Mouse (Mus musculus): Measurements from ENCODE around the gene Slit3. TPM values are rescaled to one million over a fixed set of nuclear protein-coding genes. Genes with fewer than 3 reads are reported as not detected.

Gene Slit3
- total and polyA plus RNA-seq, 2 experiments from 2014 or later = 5.6 to 15.0 TPM

GRCm38 (mm10) chr11:35480146-35480545 is 359.1 kb downstream of the Slit3 start:
- Histone ChIP-seq H3K4me1 (ENCODE audit: insufficient read depth) (no peaks in the 10 kb centered on the region), H3K4me2 (ENCODE audit: low read depth) (no peak overlapping the region), H3K27me3 (ENCODE audit: insufficient read depth, low read length) (no peaks in the 10 kb centered on the region; the same call in 1 of the 2 replicates), H3K36me3 (ENCODE audit: insufficient read depth) (no peaks in the 10 kb centered on the region), H3K9me3 (ENCODE audit: low read length) (no peaks in the 10 kb centered on the region), H3K9ac (no peak overlapping the region), H3K4me3 (ENCODE audit: low read depth, low read length) (no peak overlapping the region), H3K27ac (ENCODE audit: low read depth, low read length) (no peak overlapping the region)
- no peak for DNase-seq
- no peak for TF ChIP-seq CTCF (IDR thresholded peaks at IDR 0.05; ENCODE audit: low read depth)
- WGBS = 36% methylated on average over 8 of the region's 8 CpGs
- no peak; the same call in 1 of the 2 replicates for ATAC-seq

GRCm38 (mm10) chr11:35481611-35482363 is 360.8 kb downstream of the Slit3 start:
- Histone ChIP-seq H3K9ac (no peak overlapping the region), H3K4me2 (ENCODE audit: low read depth) (no peak overlapping the region), H3K36me3 (ENCODE audit: insufficient read depth) (no peaks in the 10 kb centered on the region), H3K27me3 (ENCODE audit: insufficient read depth, low read length) (no peaks in the 10 kb centered on the region; the same call in 1 of the 2 replicates), H3K9me3 (ENCODE audit: low read length) (no peaks in the 10 kb centered on the region), H3K27ac (ENCODE audit: low read depth, low read length) (no peak overlapping the region), H3K4me1 (ENCODE audit: insufficient read depth) (no peaks in the 10 kb centered on the region), H3K4me3 (ENCODE audit: low read depth, low read length) (no peak overlapping the region)
- DNase-seq (no peak), ATAC-seq (no peak)
- no peak for TF ChIP-seq CTCF (IDR thresholded peaks at IDR 0.05; ENCODE audit: low read depth)
- WGBS = 91% methylated on average over 9 of the region's 9 CpGs

- Histone ChIP-seq H3K27ac (ENCODE audit: low read depth, low read length) (no peak overlapping the region), H3K36me3 (ENCODE audit: insufficient read depth) (no peaks in the 10 kb centered on the region), H3K9me3 (ENCODE audit: low read length) (no peaks in the 10 kb centered on the region), H3K4me1 (ENCODE audit: insufficient read depth) (no peaks in the 10 kb centered on the region), H3K4me3 (ENCODE audit: low read depth, low read length) (no peak overlapping the region), H3K4me2 (ENCODE audit: low read depth) (no peak overlapping the region), H3K9ac (no peak overlapping the region), H3K27me3 (ENCODE audit: insufficient read depth, low read length) (no peaks in the 10 kb centered on the region; the same call in 1 of the 2 replicates)
- no peak for TF ChIP-seq CTCF (IDR thresholded peaks at IDR 0.05; ENCODE audit: low read depth)
- DNase-seq (no peak), ATAC-seq (no peak)
- WGBS = 78% methylated on average over 5 of the region's 5 CpGs
Observed at GRCm38 (mm10) chr11:35487966-35488365, 366.9 kb downstream of the Slit3 start.

- no peaks in the 10 kb centered on the region for H3K9me3 ChIP-seq (ENCODE audit: low read length)
- no peak overlapping the region for H3K27ac ChIP-seq (ENCODE audit: low read depth, low read length)
- ATAC-seq (no peak), DNase-seq (no peak)
- H3K27me3 ChIP-seq (ENCODE audit: insufficient read depth, low read length) = no peaks in the 10 kb centered on the region; the same call in 1 of the 2 replicates
- no peak overlapping the region for H3K4me3 ChIP-seq (ENCODE audit: low read depth, low read length)
- no peaks in the 10 kb centered on the region for H3K36me3 ChIP-seq (ENCODE audit: insufficient read depth)
- H3K4me1 ChIP-seq (ENCODE audit: insufficient read depth) = no peaks in the 10 kb centered on the region
- no peak overlapping the region for H3K9ac ChIP-seq
- WGBS = 42% methylated on average over 5 of the region's 5 CpGs
- TF ChIP-seq CTCF (IDR thresholded peaks at IDR 0.05; ENCODE audit: low read depth) = no peak
- no peak overlapping the region for H3K4me2 ChIP-seq (ENCODE audit: low read depth)
Observed at GRCm38 (mm10) chr11:35491701-35492100, 370.7 kb downstream of the Slit3 start.

- 41% methylated on average over 10 of the region's 10 CpGs for WGBS
- Histone ChIP-seq H3K4me3 (ENCODE audit: low read depth, low read length) (no peak overlapping the region), H3K36me3 (ENCODE audit: insufficient read depth) (no peaks in the 10 kb centered on the region), H3K4me2 (ENCODE audit: low read depth) (no peak overlapping the region), H3K9me3 (ENCODE audit: low read length) (no peaks in the 10 kb centered on the region), H3K27ac (ENCODE audit: low read depth, low read length) (no peak overlapping the region), H3K27me3 (ENCODE audit: insufficient read depth, low read length) (no peaks in the 10 kb centered on the region; the same call in none of the 2 replicates), H3K9ac (no peak overlapping the region), H3K4me1 (ENCODE audit: insufficient read depth) (no peaks in the 10 kb centered on the region)
- ATAC-seq = no peak
- TF ChIP-seq CTCF (IDR thresholded peaks at IDR 0.05; ENCODE audit: low read depth) = no peak
- no peak for DNase-seq
Observed at GRCm38 (mm10) chr11:35496874-35497273, 375.9 kb downstream of the Slit3 start.

GRCm38 (mm10) chr11:35497961-35498360 is 376.9 kb downstream of the Slit3 start:
- 32% methylated on average over 8 of the region's 8 CpGs for WGBS
- TF ChIP-seq CTCF (IDR thresholded peaks at IDR 0.05; ENCODE audit: low read depth) = no peak
- no peak overlapping the region for H3K4me2 ChIP-seq (ENCODE audit: low read depth)

GRCm38 (mm10) chr11:35502128-35502527 is 381.1 kb downstream of the Slit3 start:
- no peaks in the 10 kb centered on the region for H3K4me1 ChIP-seq (ENCODE audit: insufficient read depth)
- peaks cover 13% of the 10 kb centered on the region for H3K27me3 ChIP-seq (ENCODE audit: insufficient read depth, low read length)
- H3K36me3 ChIP-seq (ENCODE audit: insufficient read depth) = no peaks in the 10 kb centered on the region
- no peak overlapping the region for H3K9ac ChIP-seq
- no peak overlapping the region for H3K4me2 ChIP-seq (ENCODE audit: low read depth)
- no peaks in the 10 kb centered on the region for H3K9me3 ChIP-seq (ENCODE audit: low read length)
- WGBS = 14% methylated on average over 3 of the region's 3 CpGs
- DNase-seq (no peak), ATAC-seq (no peak)
- H3K27ac ChIP-seq (ENCODE audit: low read depth, low read length) = no peak overlapping the region
- TF ChIP-seq CTCF (IDR thresholded peaks at IDR 0.05; ENCODE audit: low read depth) = no peak
- no peak overlapping the region for H3K4me3 ChIP-seq (ENCODE audit: low read depth, low read length)

More at GRCm38 (mm10) chr11:35497961-35498360, 376.9 kb downstream of the Slit3 start:
- H3K36me3 ChIP-seq (ENCODE audit: insufficient read depth) = no peaks in the 10 kb centered on the region
- H3K27ac ChIP-seq (ENCODE audit: low read depth, low read length) = no peak overlapping the region
- H3K9ac ChIP-seq = no peak overlapping the region
- DNase-seq = no peak
- H3K9me3 ChIP-seq (ENCODE audit: low read length) = no peaks in the 10 kb centered on the region
- no peaks in the 10 kb centered on the region for H3K4me1 ChIP-seq (ENCODE audit: insufficient read depth)
- no peak for ATAC-seq
- H3K27me3 ChIP-seq (ENCODE audit: insufficient read depth, low read length) = peaks cover 4% of the 10 kb centered on the region
- no peak overlapping the region for H3K4me3 ChIP-seq (ENCODE audit: low read depth, low read length)

Data from forebrain, postnatal 0 days (tissue).